Mouse (Mus musculus): ENCODE measurements around the gene Skida1. TPM values are rescaled to one million over a fixed set of nuclear protein-coding genes. Genes with fewer than 3 reads are reported as not detected.

Gene Skida1
- polyA plus RNA-seq, 1 experiment: 0.55 TPM

GRCm38 (mm10) chr2:18058146-18058708, 9.4 kb upstream of the Skida1 start:
- TF ChIP-seq MYOD1 (IDR thresholded peaks at IDR 0.05; ENCODE audit: control insufficient read depth, insufficient read length, low read depth) (no peak), USF1 (IDR thresholded peaks at IDR 0.05; ENCODE audit: low read depth) (no peak), FOSL1 (IDR thresholded peaks at IDR 0.05; ENCODE audit: insufficient read depth, low read length, poor library complexity, severe bottlenecking) (no peak), CTCF (IDR thresholded peaks at IDR 0.05; ENCODE audit: control insufficient read depth, insufficient read depth, insufficient read length) (no peak), CEBPB (IDR thresholded peaks at IDR 0.05; ENCODE audit: low read depth) (no peak), MAX (IDR thresholded peaks at IDR 0.05) (no peak), MYOG (IDR thresholded peaks at IDR 0.05; ENCODE audit: control insufficient read depth, extremely low read depth, insufficient read length) (no peak)
- Histone ChIP-seq H3K79me3 (ENCODE audit: low read depth) (no peaks in the 10 kb centered on the region), H3K4me3 (ENCODE audit: insufficient read depth, poor library complexity, severe bottlenecking) (no peak overlapping the region), H3K36me3 (ENCODE audit: control insufficient read depth, insufficient read depth) (no peaks in the 10 kb centered on the region), H3ac (ENCODE audit: control insufficient read depth, insufficient read length, low read depth) (no peak overlapping the region), H3K27me3 (ENCODE audit: control insufficient read depth, insufficient read depth, insufficient read length) (no peaks in the 10 kb centered on the region), H3K79me2 (ENCODE audit: control insufficient read depth, insufficient read depth) (peaks cover 12% of the 10 kb centered on the region)

- Histone ChIP-seq H3ac (ENCODE audit: control insufficient read depth, insufficient read length, low read depth) (peak overlapping the region; percentile 72), H3K79me2 (ENCODE audit: control insufficient read depth, insufficient read depth) (peaks cover 7% of the 10 kb centered on the region), H3K4me3 (ENCODE audit: insufficient read depth, poor library complexity, severe bottlenecking) (peak overlapping the region; percentile 64), H3K79me3 (ENCODE audit: low read depth) (no peaks in the 10 kb centered on the region), H3K36me3 (ENCODE audit: control insufficient read depth, insufficient read depth) (no peaks in the 10 kb centered on the region), H3K27me3 (ENCODE audit: control insufficient read depth, insufficient read depth, insufficient read length) (no peaks in the 10 kb centered on the region)
- TF ChIP-seq MAX (IDR thresholded peaks at IDR 0.05): peak; percentile 15
- no peak for TF ChIP-seq MYOG (IDR thresholded peaks at IDR 0.05; ENCODE audit: control insufficient read depth, extremely low read depth, insufficient read length)
These were observed 8.7 kb upstream of the Skida1 start for GRCm38 (mm10) chr2:18057336-18058145.

- Histone ChIP-seq H3K79me3 (ENCODE audit: low read depth) (no peaks in the 10 kb centered on the region), H3K79me2 (ENCODE audit: control insufficient read depth, insufficient read depth) (peaks cover 7% of the 10 kb centered on the region), H3ac (ENCODE audit: control insufficient read depth, insufficient read length, low read depth) (peak overlapping the region; percentile 72), H3K27me3 (ENCODE audit: control insufficient read depth, insufficient read depth, insufficient read length) (no peaks in the 10 kb centered on the region), H3K4me3 (ENCODE audit: insufficient read depth, poor library complexity, severe bottlenecking) (peak overlapping the region; percentile 64), H3K36me3 (ENCODE audit: control insufficient read depth, insufficient read depth) (no peaks in the 10 kb centered on the region)
- no peak for TF ChIP-seq CEBPB (IDR thresholded peaks at IDR 0.05; ENCODE audit: low read depth)
- TF ChIP-seq FOSL1 (IDR thresholded peaks at IDR 0.05; ENCODE audit: insufficient read depth, low read length, poor library complexity, severe bottlenecking): no peak
- no peak for TF ChIP-seq MYOG (IDR thresholded peaks at IDR 0.05; ENCODE audit: control insufficient read depth, extremely low read depth, insufficient read length)
- TF ChIP-seq MAX (IDR thresholded peaks at IDR 0.05): no peak
- TF ChIP-seq CTCF (IDR thresholded peaks at IDR 0.05; ENCODE audit: control insufficient read depth, insufficient read depth, insufficient read length): no peak
- TF ChIP-seq MYOD1 (IDR thresholded peaks at IDR 0.05; ENCODE audit: control insufficient read depth, insufficient read length, low read depth): no peak
- TF ChIP-seq USF1 (IDR thresholded peaks at IDR 0.05; ENCODE audit: low read depth): no peak
These were observed 8.0 kb upstream of the Skida1 start for GRCm38 (mm10) chr2:18056786-18057255.

GRCm38 (mm10) chr2:18055929-18056785, 7.3 kb upstream of the Skida1 start:
- Histone ChIP-seq H3K27me3 (ENCODE audit: control insufficient read depth, insufficient read depth, insufficient read length) (no peaks in the 10 kb centered on the region), H3K79me3 (ENCODE audit: low read depth) (no peaks in the 10 kb centered on the region), H3K79me2 (ENCODE audit: control insufficient read depth, insufficient read depth) (peaks cover 7% of the 10 kb centered on the region), H3K4me3 (ENCODE audit: insufficient read depth, poor library complexity, severe bottlenecking) (peak overlapping the region; percentile 64), H3ac (ENCODE audit: control insufficient read depth, insufficient read length, low read depth) (peak overlapping the region; percentile 75), H3K36me3 (ENCODE audit: control insufficient read depth, insufficient read depth) (no peaks in the 10 kb centered on the region)
- TF ChIP-seq CEBPB (IDR thresholded peaks at IDR 0.05; ENCODE audit: low read depth) (no peak), MAX (IDR thresholded peaks at IDR 0.05) (no peak)

- no peak for TF ChIP-seq CEBPB (IDR thresholded peaks at IDR 0.05; ENCODE audit: low read depth)
- no peak for TF ChIP-seq CTCF (IDR thresholded peaks at IDR 0.05; ENCODE audit: control insufficient read depth, insufficient read depth, insufficient read length)
- no peak for TF ChIP-seq MYOD1 (IDR thresholded peaks at IDR 0.05; ENCODE audit: control insufficient read depth, insufficient read length, low read depth)
- no peak for TF ChIP-seq MYOG (IDR thresholded peaks at IDR 0.05; ENCODE audit: control insufficient read depth, extremely low read depth, insufficient read length)
- no peak for TF ChIP-seq USF1 (IDR thresholded peaks at IDR 0.05; ENCODE audit: low read depth)
- TF ChIP-seq FOSL1 (IDR thresholded peaks at IDR 0.05; ENCODE audit: insufficient read depth, low read length, poor library complexity, severe bottlenecking): no peak
- no peak for TF ChIP-seq MAX (IDR thresholded peaks at IDR 0.05)
- no peaks in the 10 kb centered on the region for H3K36me3 ChIP-seq (ENCODE audit: control insufficient read depth, insufficient read depth)
- peak within 1 kb of the TSS; percentile 64 for H3K4me3 ChIP-seq (ENCODE audit: insufficient read depth, poor library complexity, severe bottlenecking)
These were observed 6.4 kb upstream of the Skida1 start, which contains the start of gene Mllt10 for GRCm38 (mm10) chr2:18055016-18055928. Gene Mllt10, plus strand, starts transcription at chr2:18055237.

More at GRCm38 (mm10) chr2:18055016-18055928, 6.4 kb upstream of the Skida1 start, which contains the start of gene Mllt10:
- Histone ChIP-seq H3K79me3 (ENCODE audit: low read depth) (no peaks in the 10 kb centered on the region), H3ac (ENCODE audit: control insufficient read depth, insufficient read length, low read depth) (peak within 1 kb of the TSS; percentile 75), H3K79me2 (ENCODE audit: control insufficient read depth, insufficient read depth) (peaks cover 7% of the 10 kb centered on the region), H3K27me3 (ENCODE audit: control insufficient read depth, insufficient read depth, insufficient read length) (no peaks in the 10 kb centered on the region)

Measured in C2C12 (cell line).